Mouse (Mus musculus) small intestine, adult 2 months (tissue): ENCODE data around the gene Zfhx2.

Experiments
- CTCF ChIP-seq: fragments of 200-500 bp; IDR thresholded peaks from 2 replicates; pipeline ENCODE4 v1.5.1; 2012; ENCODE audit warnings: low read depth, mild to moderate bottlenecking, control low read depth, inconsistent platforms, low read length, moderate library complexity, mixed read lengths; ENCODE audit not compliant: insufficient replicate concordance, insufficient read length; ENCODE audit errors: extremely low read depth
- POLR2A ChIP-seq: fragments of 200-500 bp; IDR thresholded peaks from 2 replicates; pipeline ENCODE4 v1.6.1; 2012; ENCODE audit warnings: low read depth, mild to moderate bottlenecking, control low read depth, inconsistent platforms, low read length, moderate library complexity

GRCm38 (mm10) chr14:55098067-55098466 is 5.9 kb upstream of the Zfhx2 start:
- no peak for TF ChIP-seq POLR2A
- peak; percentile 64; the same call in 1 of the 2 replicates for TF ChIP-seq CTCF
